Mouse (Mus musculus): ENCODE results near the gene Itga6.
"Not testable (repeated sequence)": the region's sequence is repeated elsewhere in the genome, so short reads cannot be mapped to it uniquely, and the experiment has no call there.

Gene Itga6

DNA sequence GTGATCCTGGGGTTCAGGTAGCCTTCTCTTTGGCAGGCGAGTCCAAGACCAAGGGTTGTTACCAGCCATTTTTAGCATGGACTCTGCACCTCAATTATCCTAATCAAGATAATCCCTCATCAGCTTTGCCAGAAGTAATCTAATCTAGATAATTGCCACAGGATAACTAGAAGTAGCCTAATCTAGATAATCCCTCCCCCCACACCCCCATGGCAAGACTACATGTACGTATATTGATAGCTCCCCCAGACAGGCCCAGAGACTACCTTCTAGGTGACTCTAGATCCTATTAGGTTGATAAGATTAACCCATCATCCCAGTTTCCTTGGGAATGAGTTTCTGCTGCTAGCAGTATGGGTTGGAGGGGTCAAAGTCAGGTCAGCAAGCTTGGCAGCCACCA is 146.1 kb downstream of the Itga6 start:
- ATAC-seq (ENCODE audit: low TSS enrichment) = no peak

DNA sequence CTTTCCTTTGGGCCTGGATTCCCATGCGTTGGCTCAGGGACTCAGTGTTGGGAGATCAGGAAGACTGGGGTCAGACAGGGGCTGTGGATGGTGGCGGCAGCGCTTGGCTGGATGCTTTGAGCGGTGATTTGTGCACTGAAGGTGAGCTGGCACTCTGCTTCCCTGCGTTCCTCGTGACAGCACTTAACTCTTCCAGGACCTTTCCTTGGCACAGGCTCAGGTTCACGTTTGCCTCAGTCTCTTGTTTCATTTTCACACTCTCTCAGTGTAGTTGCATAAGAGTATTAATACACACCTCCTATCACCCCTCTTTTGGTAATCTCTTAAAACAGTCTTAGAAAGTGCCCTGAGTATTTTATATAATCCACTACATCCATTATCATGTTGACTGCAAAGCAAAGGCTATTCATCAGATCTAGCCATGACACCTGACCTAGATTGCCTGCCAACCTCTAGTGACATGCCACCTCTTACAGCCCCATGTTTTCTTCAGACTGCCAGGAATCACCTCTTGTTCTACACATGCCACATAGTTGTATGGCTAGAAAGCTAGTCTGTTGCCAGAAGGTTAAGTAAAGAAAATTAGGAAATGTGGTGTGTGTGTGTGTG is 147.4 kb downstream of the Itga6 start:
- ATAC-seq (ENCODE audit: low TSS enrichment) = no peak

- no peak for ATAC-seq (ENCODE audit: low TSS enrichment)
Measured at GRCm38 (mm10) chr2:71895596-71896286, 150.3 kb downstream of the Itga6 start.

- no peak for ATAC-seq (ENCODE audit: low TSS enrichment)
Measured at GRCm38 (mm10) chr2:71897420-71897819, 152.0 kb downstream of the Itga6 start.

DNA sequence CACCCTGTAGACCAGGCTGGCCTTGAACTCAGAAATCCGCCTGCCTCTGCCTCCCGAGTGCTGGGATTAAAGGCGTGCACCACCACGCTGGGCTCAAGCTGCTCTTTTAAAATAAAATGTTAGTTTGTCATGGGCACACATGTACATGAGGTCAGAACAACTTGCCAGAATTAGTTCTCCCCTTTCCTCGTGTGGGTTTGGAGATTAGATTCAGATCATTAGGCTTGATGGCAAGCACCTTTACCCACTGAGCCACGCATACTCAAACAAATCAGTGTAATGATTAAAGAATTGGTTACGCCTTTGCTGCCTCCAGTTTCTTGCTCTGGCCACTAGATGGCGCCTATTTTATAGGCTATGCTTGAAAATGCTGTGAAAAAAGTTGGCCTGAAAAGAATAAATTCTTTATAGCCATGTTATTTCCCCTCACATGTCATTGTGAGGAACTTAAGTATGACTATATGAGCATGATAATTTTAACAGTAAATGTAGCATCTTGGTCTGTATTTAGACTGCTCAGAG is 153.0 kb downstream of the Itga6 start:
- no peak; the same call in 1 of the 2 replicates for ATAC-seq (ENCODE audit: low TSS enrichment)

DNA sequence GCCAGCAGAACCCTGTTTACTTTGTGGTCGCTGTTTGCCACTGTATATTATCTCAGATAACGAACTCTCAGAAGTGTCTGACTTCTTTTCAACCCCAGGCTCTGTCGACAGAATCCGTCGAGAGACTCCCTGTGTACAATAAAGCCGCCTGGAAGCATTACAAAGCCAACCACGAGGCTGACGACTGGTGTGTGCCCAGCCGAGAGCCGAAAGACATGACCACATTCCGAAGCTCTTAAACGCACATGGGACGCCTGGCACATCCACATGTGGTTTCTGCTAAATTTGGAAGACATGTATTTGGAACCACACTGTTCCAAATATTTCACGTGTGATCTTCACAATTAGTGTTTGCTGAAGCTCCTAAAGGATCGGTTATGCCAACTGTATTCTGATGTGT is 154.5 kb downstream of the Itga6 start:
- no peak for ATAC-seq (ENCODE audit: low TSS enrichment)

DNA sequence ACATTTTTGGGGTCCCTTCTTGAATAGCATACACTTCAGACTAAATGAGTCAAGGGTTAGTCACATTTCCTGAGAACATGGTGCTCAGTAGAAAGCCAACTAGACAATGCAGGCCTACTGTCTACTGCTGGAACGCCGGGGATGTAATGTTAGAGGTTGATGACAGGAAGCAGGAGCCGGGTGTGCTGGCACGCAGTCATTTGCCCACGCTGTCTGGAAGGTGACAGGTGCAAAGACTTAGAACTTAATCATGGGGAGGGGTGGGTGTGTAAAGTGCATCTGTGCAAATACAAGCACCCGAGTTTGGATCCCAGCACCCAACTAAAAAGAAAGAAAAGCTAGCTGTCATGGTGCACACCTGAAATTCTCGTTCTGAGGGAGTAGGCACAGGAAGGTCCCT is 159.7 kb downstream of the Itga6 start:
- no peak for ATAC-seq (ENCODE audit: low TSS enrichment)

- not testable (repeated sequence) for ATAC-seq (ENCODE audit: low TSS enrichment)
Measured at GRCm38 (mm10) chr2:71906356-71906755, 160.9 kb downstream of the Itga6 start.

Data from frontal cortex, adult (tissue).